Mouse (Mus musculus) thymus, adult 2 months (tissue): Measurements from ENCODE around the gene Gcdh. TPM values are rescaled to one million over a fixed set of nuclear protein-coding genes. Genes with fewer than 3 reads are reported as not detected.

Experiments
- DNase-seq: peaks from one replicate; pipeline ENCODE4 v3.0.0; 2021
- H3K27ac ChIP-seq: fragments of 200-500 bp; 2 replicates; pipeline ENCODE4 v1.5.1; 2012; ENCODE audit warnings: low read length, control low read depth; ENCODE audit not compliant: control insufficient read depth, insufficient read depth
- H3K27me3 ChIP-seq: fragments of 200-500 bp; 2 replicates; pipeline ENCODE4 v1.6.1; 2012; ENCODE audit warnings: mild to moderate bottlenecking, low read length, moderate library complexity, mixed read lengths; ENCODE audit not compliant: control insufficient read depth, insufficient read depth
- H3K36me3 ChIP-seq: fragments of 200-500 bp; 2 replicates; pipeline ENCODE4 v1.6.1; 2012; ENCODE audit warnings: mild to moderate bottlenecking, low read length, moderate library complexity; ENCODE audit not compliant: control insufficient read depth, insufficient read depth
- H3K4me1 ChIP-seq: fragments of 200-500 bp; replicated peaks from 2 replicates; pipeline ENCODE4 v1.6.1; 2012; ENCODE audit warnings: low read length; ENCODE audit not compliant: control insufficient read depth, insufficient read depth
- H3K4me3 ChIP-seq: fragments of 200-500 bp; 2 replicates; pipeline ENCODE4 v1.5.1; 2012; ENCODE audit warnings: mild to moderate bottlenecking, low read length, control low read depth, moderate library complexity; ENCODE audit not compliant: control insufficient read depth, insufficient read depth
- CTCF ChIP-seq: fragments of 200-500 bp; IDR thresholded peaks from 2 replicates; pipeline ENCODE4 v1.5.1; 2012; ENCODE audit warnings: mild to moderate bottlenecking, control low read depth, low read length, moderate library complexity, borderline replicate concordance; ENCODE audit not compliant: control insufficient read depth, poor library complexity, insufficient read depth; ENCODE audit errors: extremely low read depth
- POLR2A ChIP-seq: fragments of 200-500 bp; IDR thresholded peaks from 2 replicates; pipeline ENCODE4 v1.6.1; 2012; ENCODE audit warnings: mild to moderate bottlenecking, low read length, control low read depth, moderate library complexity; ENCODE audit not compliant: control insufficient read depth, poor library complexity, insufficient read depth; ENCODE audit errors: extremely low read depth
- WGBS: fragments of 180-500 bp; shearing (Covaris S2); methylation state at CpG from one replicate; pipeline ENCODE4 v1.1.7; 2018; 5-methylcytosine and 5-hydroxymethylcytosine counted together
- polyA plus RNA-seq: library from polyadenylated mRNA; depleted of rRNA; stranded (reverse); fragments of >200 nt; gene quantifications from 2 replicates; pipeline ENCODE4 v1.2.3, GENCODE M21; 2012; rRNA removed

Gene Gcdh
- polyA plus RNA-seq, 1 experiment, result 85.2 TPM

DNA sequence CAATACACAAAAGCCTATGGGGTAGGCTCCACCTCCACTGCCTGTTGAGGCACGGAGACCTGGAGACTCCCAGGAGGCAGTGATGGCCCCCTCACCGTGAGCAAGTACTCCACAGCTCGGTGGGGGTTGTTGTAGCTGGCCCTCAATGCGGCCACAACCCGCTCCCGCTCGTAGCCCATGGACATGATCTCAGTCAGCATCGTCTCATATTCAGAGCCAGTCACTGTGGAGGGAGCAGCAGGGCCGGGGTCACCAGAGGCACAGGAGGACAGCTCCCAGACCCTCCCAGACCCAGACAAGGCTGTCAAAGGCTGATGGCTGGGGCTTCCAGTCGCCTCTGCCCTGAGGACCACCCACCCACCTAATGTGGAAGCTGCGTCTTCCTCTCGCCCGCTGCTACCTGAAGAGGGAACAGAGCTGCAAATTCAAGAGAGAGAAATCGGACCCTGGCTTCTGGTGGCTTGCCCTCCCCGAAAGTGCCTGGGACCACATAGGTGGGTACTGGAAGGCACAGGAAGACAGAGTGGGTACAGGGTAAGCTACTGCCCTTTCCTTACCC is 55.7 kb downstream of the Gcdh start:
- 96% methylated on average over 15 of the region's 15 CpGs for WGBS
- H3K36me3 ChIP-seq, result peaks cover 46% of the 10 kb centered on the region
- H3K27ac ChIP-seq, result no peak overlapping the region
- H3K4me1 ChIP-seq, result peaks cover 4% of the 10 kb centered on the region
- no peaks in the 10 kb centered on the region for H3K27me3 ChIP-seq
- DNase-seq, result no peak
- no peak overlapping the region for H3K4me3 ChIP-seq
- TF ChIP-seq CTCF (no peak), POLR2A (no peak)

DNA sequence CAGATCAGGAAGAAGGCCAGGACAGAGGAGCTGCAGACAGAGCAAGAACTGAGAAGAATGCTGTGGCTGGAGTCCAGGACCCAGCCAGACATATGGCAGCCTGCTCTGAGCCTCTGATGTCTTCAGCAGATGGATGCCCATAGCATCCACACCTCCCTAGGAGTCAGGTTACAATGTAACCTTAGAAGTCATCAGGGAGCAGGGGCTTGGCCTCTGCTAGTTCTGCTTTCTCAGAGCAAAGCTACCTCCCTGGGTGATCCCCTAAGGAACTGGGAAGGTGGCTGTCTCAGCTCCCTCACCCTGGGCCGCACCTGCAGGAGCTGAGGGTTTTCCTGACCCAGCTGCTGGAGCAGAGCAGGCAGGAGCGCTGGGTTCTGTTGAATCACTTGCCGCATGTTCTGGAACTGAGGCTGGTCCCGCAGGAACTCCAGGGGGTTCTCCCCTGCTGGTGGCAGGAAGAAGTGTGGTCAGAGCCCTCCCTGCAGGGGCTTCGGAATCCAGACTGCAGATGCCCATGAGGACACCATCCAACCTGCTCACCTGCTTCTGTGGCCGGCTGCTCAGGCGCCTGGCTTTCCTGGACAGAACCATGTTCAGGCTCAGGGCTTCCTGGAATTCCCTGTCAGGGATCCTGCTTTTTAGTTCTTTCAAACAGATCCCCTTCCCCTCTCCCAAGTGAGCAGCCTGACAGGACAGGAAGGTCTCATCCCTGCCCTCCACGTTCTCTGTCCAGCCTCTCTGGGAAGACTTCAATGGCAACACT is 56.4 kb downstream of the Gcdh start:
- TF ChIP-seq POLR2A, result no peak
- no peak for TF ChIP-seq CTCF
- H3K4me1 ChIP-seq, result peaks cover 5% of the 10 kb centered on the region
- no peak for DNase-seq
- no peaks in the 10 kb centered on the region for H3K27me3 ChIP-seq
- 92% methylated on average over 8 of the region's 8 CpGs for WGBS
- peaks cover 42% of the 10 kb centered on the region for H3K36me3 ChIP-seq
- no peak overlapping the region for H3K27ac ChIP-seq
- no peak overlapping the region for H3K4me3 ChIP-seq

Other genes starting within 250 kb of the Gcdh start
- gene Ier2, start 231.1 kb downstream of the Gcdh start, polyA plus RNA-seq, result 29.2 and 33.7 TPM in 2 replicates
- gene Trmt1, start 207.6 kb downstream of the Gcdh start, polyA plus RNA-seq, result 169 and 181 TPM in 2 replicates
- 155 and 182 TPM in 2 replicates for gene Nacc1, start 206.1 kb downstream of the Gcdh start, polyA plus RNA-seq
- gene Lyl1, start 192.5 kb downstream of the Gcdh start, polyA plus RNA-seq, result 7.1 and 7.5 TPM in 2 replicates
- 1.8 and 2.6 TPM in 2 replicates for gene G430095P16Rik, start 170.9 kb downstream of the Gcdh start, polyA plus RNA-seq
- 17.7 and 18.2 TPM in 2 replicates for gene Nfix, start 93.6 kb downstream of the Gcdh start, polyA plus RNA-seq
- gene Dand5, start 71.1 kb downstream of the Gcdh start, polyA plus RNA-seq, result 2.2 TPM in 2 replicates
- gene Gadd45gip1, start 62.4 kb downstream of the Gcdh start, polyA plus RNA-seq, result 52.9 and 60.6 TPM in 2 replicates
- gene Rad23a, start 53.3 kb downstream of the Gcdh start, polyA plus RNA-seq, result 109 and 117 TPM in 2 replicates
- 182 and 186 TPM in 2 replicates for gene Calr, start 47.0 kb downstream of the Gcdh start, polyA plus RNA-seq
- 93.5 and 103 TPM in 2 replicates for gene Farsa, start 36.9 kb downstream of the Gcdh start, polyA plus RNA-seq
- 9.4 and 11.6 TPM in 2 replicates for gene Syce2, start 21.8 kb downstream of the Gcdh start, polyA plus RNA-seq
- gene Klf1, start 8.0 kb upstream of the Gcdh start, polyA plus RNA-seq, result 0.13 and 0.23 TPM in 2 replicates
- gene Dnase2a, start 14.6 kb upstream of the Gcdh start, polyA plus RNA-seq, result 16.4 and 23.8 TPM in 2 replicates
- 0.35 and 0.36 TPM in 2 replicates for gene Mast1, start 43.4 kb upstream of the Gcdh start, polyA plus RNA-seq
- 0.13 and 0.17 TPM in 2 replicates for gene Rtbdn, start 53.1 kb upstream of the Gcdh start, polyA plus RNA-seq
- 4.3 TPM in 1 of 2 replicates, not detected in the other for gene Gm49661, start 75.5 kb upstream of the Gcdh start, polyA plus RNA-seq
- 162 and 183 TPM in 2 replicates for gene Prdx2, start 75.7 kb upstream of the Gcdh start, polyA plus RNA-seq
- gene Rnaseh2a, start 75.8 kb upstream of the Gcdh start, polyA plus RNA-seq, result 69.4 and 76.1 TPM in 2 replicates
- 125 and 128 TPM in 2 replicates for gene Junb, start 84.8 kb upstream of the Gcdh start, polyA plus RNA-seq
- gene Hook2, start 96.7 kb upstream of the Gcdh start, polyA plus RNA-seq, result 7.2 and 7.4 TPM in 2 replicates
- gene Best2, start 120.6 kb upstream of the Gcdh start, polyA plus RNA-seq, result 0.66 and 0.67 TPM in 2 replicates
- gene Asna1, start 131.4 kb upstream of the Gcdh start, polyA plus RNA-seq, result 139 and 152 TPM in 2 replicates
- gene Trir, start 132.9 kb upstream of the Gcdh start, polyA plus RNA-seq, result 172 and 173 TPM in 2 replicates
- 138 and 144 TPM in 2 replicates for gene Tnpo2, start 143.0 kb upstream of the Gcdh start, polyA plus RNA-seq
- 25.0 and 29.3 TPM in 2 replicates for gene Fbxw9, start 166.1 kb upstream of the Gcdh start, polyA plus RNA-seq
- 1.4 TPM in 1 of 2 replicates, not detected in the other for gene Gm5741, start 174.1 kb upstream of the Gcdh start, polyA plus RNA-seq
- gene Dhps, start 177.8 kb upstream of the Gcdh start, polyA plus RNA-seq, result 105 TPM in 2 replicates
- gene Wdr83os, start 186.8 kb upstream of the Gcdh start, polyA plus RNA-seq, result 123 and 141 TPM in 2 replicates
- gene Wdr83, start 187.4 kb upstream of the Gcdh start, polyA plus RNA-seq, result 51.9 and 56.3 TPM in 2 replicates
- 191 and 210 TPM in 2 replicates for gene Man2b1, start 189.3 kb upstream of the Gcdh start, polyA plus RNA-seq
- 0.12 and 0.22 TPM in 2 replicates for gene Zfp791, start 229.2 kb upstream of the Gcdh start, polyA plus RNA-seq